Mouse (Mus musculus): Measurements from ENCODE around the gene Tnfsfm13. TPM values are rescaled to one million over a fixed set of nuclear protein-coding genes. Genes with fewer than 3 reads are reported as not detected.
"Not testable (repeated sequence)": the region's sequence is repeated elsewhere in the genome, so short reads cannot be mapped to it uniquely, and the experiment has no call there.

The Tnfsfm13 gene
- total and polyA plus RNA-seq, 3 experiments, result 0.08 TPM; not detected in 2

DNA sequence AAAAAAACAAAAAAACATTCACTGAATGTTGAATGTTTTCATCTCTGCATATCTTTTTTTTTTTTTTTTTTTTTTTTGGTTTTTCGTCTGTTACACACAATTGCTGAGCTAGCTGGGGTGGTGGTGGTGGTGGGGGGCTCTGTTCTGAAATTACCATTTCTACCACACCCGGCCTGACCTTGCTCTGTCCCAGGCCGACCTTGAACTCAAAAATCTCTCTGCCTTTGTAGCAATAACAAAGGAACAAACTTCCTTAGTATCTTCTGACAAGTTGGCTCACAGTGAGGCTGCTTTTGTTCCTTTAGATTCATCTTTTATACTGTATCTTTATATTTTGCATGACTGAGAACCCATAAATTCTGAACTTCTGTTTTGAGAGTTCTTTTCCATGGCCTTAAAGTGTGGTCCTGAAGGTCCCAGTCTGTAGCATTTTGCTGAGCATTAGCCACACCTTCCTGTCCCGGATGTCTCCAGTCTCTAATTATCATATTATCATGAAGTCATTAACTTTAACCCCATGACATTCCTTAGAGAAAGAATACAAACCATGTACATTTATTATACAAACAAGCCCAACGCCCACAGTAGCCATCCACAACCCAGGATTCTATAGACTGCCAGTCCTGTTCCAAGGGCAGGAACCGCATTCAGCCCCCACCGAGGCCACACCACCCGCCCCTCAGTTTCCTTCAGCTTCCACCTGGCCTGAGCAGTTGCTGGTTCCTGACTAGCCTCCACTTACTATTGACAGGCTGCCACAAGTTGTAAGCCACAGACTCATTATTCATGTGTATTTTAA is 8.1 kb upstream of the Tnfsfm13 start:
- H3K4me3 ChIP-seq (replicated peaks in 1 of 3; ENCODE audit: low read depth in 2 of 3, low read length in 2 of 3, poor library complexity in 1 of 3), result no peak overlapping the region
- in situ Hi-C loops (cut with MboI; ENCODE audit: low pct_ligation_motif_present, low pct_unique_long_range_greater_than_20kb, low sequenced_read_pairs), result no loop called here

DNA sequence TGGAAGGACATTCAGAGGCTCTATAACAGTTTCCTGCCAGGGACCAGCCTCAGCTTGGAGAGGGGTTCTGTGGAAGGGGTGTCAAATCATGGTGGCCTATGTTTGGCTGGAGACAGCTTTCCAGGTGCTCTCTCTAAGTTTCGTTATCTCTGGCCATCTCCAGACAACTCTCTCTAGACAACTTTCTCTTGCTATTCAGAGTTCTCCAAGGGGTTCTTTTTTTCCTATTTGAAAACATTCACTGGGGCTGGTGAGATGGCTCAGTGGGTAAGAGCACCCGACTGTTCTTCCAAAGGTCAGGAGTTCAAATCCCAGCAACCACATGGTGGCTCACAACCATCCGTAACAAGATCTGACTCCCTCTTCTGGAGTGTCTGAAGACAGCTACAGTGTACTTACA is 7.5 kb upstream of the Tnfsfm13 start:
- peak; percentile 66; the same call in 1 of the 2 replicates for TF ChIP-seq TBP (conservative IDR thresholded peaks at IDR 0.05; ENCODE audit: low read depth, low read length)
- dilution Hi-C loops (cut with MboI; ENCODE audit: extremely low pct_ligation_motif_present, extremely low pct_unique_long_range_greater_than_20kb, low sequenced_read_pairs); H3K4me1 ChIP-seq (ENCODE audit: control insufficient read depth in 1 of 2, insufficient read depth in 2 of 2): not testable (repeated sequence)

More for the DNA sequence above, 8.1 kb upstream of the Tnfsfm13 start:
- no peak for DNase-seq (ENCODE audit: extremely low read depth)
- H3K27me3 ChIP-seq (replicated peaks), result peaks cover 5% of the 10 kb centered on the region
- H3K4me1 ChIP-seq (ENCODE audit: control insufficient read depth in 1 of 2, insufficient read depth in 2 of 2), result peaks cover 0 to 7% of the 10 kb centered on the region in 2 experiments; a peak in 2 of 4 replicates
- no peaks in the 10 kb centered on the region for H3K36me3 ChIP-seq (replicated peaks in 1 of 2; ENCODE audit: control insufficient read depth in 1 of 2, insufficient read depth in 1 of 2, low read length in 1 of 2)
- H3K4me2 ChIP-seq (ENCODE audit: insufficient read depth, low read depth, poor library complexity, severe bottlenecking), result no peak overlapping the region
- no peak overlapping the region for H3K9ac ChIP-seq (ENCODE audit: insufficient read depth, low read depth)
- TF ChIP-seq HCFC1 (IDR thresholded peaks at IDR 0.05; ENCODE audit: low read depth, low read length), result no peak
- no peak for TF ChIP-seq NELFE (IDR thresholded peaks at IDR 0.05; ENCODE audit: low read depth, low read length)
- no peak for TF ChIP-seq BHLHE40 (IDR thresholded peaks at IDR 0.05; ENCODE audit: low read depth, low read length)
- TF ChIP-seq ZMIZ1 (IDR thresholded peaks at IDR 0.05; ENCODE audit: low read depth, low read length), result no peak
- TF ChIP-seq MEF2A (IDR thresholded peaks at IDR 0.05; ENCODE audit: borderline replicate concordance, low read depth, low read length), result no peak
- dilution Hi-C loops (cut with MboI; ENCODE audit: extremely low pct_ligation_motif_present, extremely low pct_unique_long_range_greater_than_20kb, low sequenced_read_pairs), result no loop called here
- H3K27ac ChIP-seq (ENCODE audit: insufficient read depth, low read depth), result no peak overlapping the region
- no peaks in the 10 kb centered on the region for H3K79me2 ChIP-seq (replicated peaks; ENCODE audit: control insufficient read depth, extremely low read depth, insufficient read depth, poor library complexity, severe bottlenecking)
- H3K9me3 ChIP-seq (replicated peaks; ENCODE audit: low read length), result no peaks in the 10 kb centered on the region

GRCm38 (mm10) chr11:69702886-69703285 is 7.0 kb upstream of the Tnfsfm13 start:
- dilution Hi-C loops (cut with MboI; ENCODE audit: extremely low pct_ligation_motif_present, extremely low pct_unique_long_range_greater_than_20kb, low sequenced_read_pairs); H3K4me2 ChIP-seq (ENCODE audit: insufficient read depth, low read depth, poor library complexity, severe bottlenecking): not testable (repeated sequence)

More for the DNA sequence above, 7.5 kb upstream of the Tnfsfm13 start:
- H3K36me3 ChIP-seq (replicated peaks in 1 of 2; ENCODE audit: control insufficient read depth in 1 of 2, insufficient read depth in 1 of 2, low read length in 1 of 2); H3K27ac ChIP-seq (ENCODE audit: insufficient read depth, low read depth); H3K9ac ChIP-seq (ENCODE audit: insufficient read depth, low read depth); in situ Hi-C loops (cut with MboI; ENCODE audit: low pct_ligation_motif_present, low pct_unique_long_range_greater_than_20kb, low sequenced_read_pairs); H3K27me3 ChIP-seq (replicated peaks); H3K79me2 ChIP-seq (replicated peaks; ENCODE audit: control insufficient read depth, extremely low read depth, insufficient read depth, poor library complexity, severe bottlenecking); H3K4me3 ChIP-seq (replicated peaks in 1 of 3; ENCODE audit: low read depth in 2 of 3, low read length in 2 of 3, poor library complexity in 1 of 3); H3K9me3 ChIP-seq (replicated peaks; ENCODE audit: low read length); DNase-seq (ENCODE audit: extremely low read depth); H3K4me2 ChIP-seq (ENCODE audit: insufficient read depth, low read depth, poor library complexity, severe bottlenecking): not testable (repeated sequence)

More at GRCm38 (mm10) chr11:69702886-69703285, 7.0 kb upstream of the Tnfsfm13 start:
- H3K27me3 ChIP-seq (replicated peaks); H3K9ac ChIP-seq (ENCODE audit: insufficient read depth, low read depth); in situ Hi-C loops (cut with MboI; ENCODE audit: low pct_ligation_motif_present, low pct_unique_long_range_greater_than_20kb, low sequenced_read_pairs); H3K79me2 ChIP-seq (replicated peaks; ENCODE audit: control insufficient read depth, extremely low read depth, insufficient read depth, poor library complexity, severe bottlenecking); DNase-seq (ENCODE audit: extremely low read depth); H3K36me3 ChIP-seq (replicated peaks in 1 of 2; ENCODE audit: control insufficient read depth in 1 of 2, insufficient read depth in 1 of 2, low read length in 1 of 2); H3K4me1 ChIP-seq (ENCODE audit: control insufficient read depth in 1 of 2, insufficient read depth in 2 of 2); H3K27ac ChIP-seq (ENCODE audit: insufficient read depth, low read depth); H3K4me3 ChIP-seq (replicated peaks in 1 of 3; ENCODE audit: low read depth in 2 of 3, low read length in 2 of 3, poor library complexity in 1 of 3); H3K9me3 ChIP-seq (replicated peaks; ENCODE audit: low read length): not testable (repeated sequence)

All from CH12.LX (cell line).